Mouse (Mus musculus): Measurements from ENCODE around the gene Fam71e2. TPM values are rescaled to one million over a fixed set of nuclear protein-coding genes. Genes with fewer than 3 reads are reported as not detected.

Fam71e2 gene
- total RNA-seq, 1 experiment: not detected

DNA sequence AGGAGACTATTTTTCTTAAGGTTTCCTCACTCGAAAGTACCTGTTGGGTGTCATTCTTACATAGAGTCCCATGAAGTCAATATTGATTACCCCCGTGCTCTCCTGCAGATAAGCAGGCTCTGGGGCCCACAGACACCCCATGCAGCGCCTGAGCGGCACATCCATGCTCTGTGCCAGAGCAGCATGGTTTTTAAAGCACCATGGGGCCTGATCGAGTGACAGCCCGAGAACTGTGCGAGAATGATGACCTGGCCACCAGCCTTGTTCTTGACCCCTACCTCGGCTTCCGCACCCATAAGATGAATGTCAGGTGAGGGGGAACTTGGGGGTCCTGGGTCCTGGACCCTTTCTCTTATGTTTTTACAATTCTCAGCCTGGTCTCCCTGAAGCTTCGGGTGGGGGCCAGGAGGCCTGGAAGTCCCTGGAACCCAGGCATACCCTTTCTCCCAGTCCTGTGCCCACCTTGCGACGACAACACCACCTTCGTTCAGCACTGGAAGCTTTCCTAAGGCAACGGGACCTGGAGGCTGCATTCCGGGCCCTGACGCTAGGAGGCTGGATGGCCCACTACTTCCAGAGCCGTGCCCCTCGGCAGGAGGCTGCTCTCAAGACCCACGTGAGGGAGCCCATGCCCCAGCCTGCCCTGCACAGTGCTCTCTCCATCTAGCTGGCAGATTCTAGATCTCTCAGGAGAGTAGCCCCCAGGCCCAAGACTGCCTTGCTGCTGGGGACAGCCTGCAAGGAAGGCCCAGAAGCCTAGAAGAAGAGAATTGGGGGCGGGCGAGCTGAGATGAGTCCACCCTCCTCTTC is 29.2 kb downstream of the Fam71e2 start:
- H3K27ac ChIP-seq (ENCODE audit: insufficient read depth, low read depth, low read length, poor library complexity, severe bottlenecking): no peak overlapping the region
- no peaks in the 10 kb centered on the region for H3K9me3 ChIP-seq (ENCODE audit: control insufficient read depth, insufficient read depth, low read depth, low read length)
- H3K4me1 ChIP-seq (ENCODE audit: control insufficient read depth in 2 of 2, insufficient read depth in 2 of 2, low read length in 2 of 2, poor library complexity in 1 of 2): peaks cover 0 to 22% of the 10 kb centered on the region in 2 experiments; a peak in 1 of 4 replicates
- no peak overlapping the region; the same call in 1 of the 2 replicates for H3K9ac ChIP-seq (ENCODE audit: insufficient read depth, low read depth, low read length, poor library complexity, severe bottlenecking)
- H3K4me3 ChIP-seq (ENCODE audit: insufficient read depth in 1 of 2, low read depth in 1 of 2, low read length in 2 of 2, poor library complexity in 1 of 2, severe bottlenecking in 1 of 2): peak overlapping the region; percentile 90 to 95; a peak in 2 of 4 replicates
- TF ChIP-seq MAFK (IDR thresholded peaks at IDR 0.05; ENCODE audit: insufficient read depth, low read depth, low read length) (no peak), ZC3H11A (IDR thresholded peaks at IDR 0.05; ENCODE audit: borderline replicate concordance, low read depth, low read length) (no peak), CHD2 (IDR thresholded peaks at IDR 0.05; ENCODE audit: low read depth, low read length) (no peak), HCFC1 (IDR thresholded peaks at IDR 0.05; ENCODE audit: borderline replicate concordance, insufficient read depth, low read length) (no peak), ZNF384 (IDR thresholded peaks at IDR 0.05; ENCODE audit: low read depth, low read length) (no peak)
- in situ Hi-C loops (cut with MboI; ENCODE audit: low sequenced_read_pairs in 2 of 2, unreplicated experiment in 2 of 2): no loop called here
- no peak for DNase-seq (ENCODE audit: low read depth, low spot score)
- peaks cover 41% of the 10 kb centered on the region for H3K36me3 ChIP-seq (ENCODE audit: control insufficient read depth, insufficient read depth, low read length, poor library complexity, severe bottlenecking)

DNA sequence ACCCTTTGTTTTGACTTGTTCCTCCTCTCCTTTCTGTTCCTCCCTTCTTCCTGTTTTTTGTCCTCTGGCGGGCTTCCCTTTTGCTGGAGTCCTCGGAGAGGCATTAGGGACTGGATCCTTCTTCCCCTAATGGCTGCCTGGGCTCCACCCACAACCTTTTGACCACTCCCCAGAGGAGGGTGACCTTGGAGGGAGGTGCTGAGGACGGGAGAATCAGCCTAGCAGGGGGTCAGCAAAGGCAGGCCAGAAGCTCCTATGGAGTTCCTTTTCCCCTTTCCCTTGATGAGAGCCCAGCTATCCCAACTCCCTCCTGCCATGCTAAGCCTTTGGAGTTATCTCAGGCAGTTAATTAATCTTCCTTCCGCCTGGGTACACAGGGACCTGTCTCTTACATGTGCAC is 30.0 kb downstream of the Fam71e2 start:
- peaks cover 35% of the 10 kb centered on the region for H3K36me3 ChIP-seq (ENCODE audit: control insufficient read depth, insufficient read depth, low read length, poor library complexity, severe bottlenecking)
- H3K9ac ChIP-seq (ENCODE audit: insufficient read depth, low read depth, low read length, poor library complexity, severe bottlenecking): peak overlapping the region; percentile 94; the same call in 1 of the 2 replicates
- peak overlapping the region; percentile 63; the same call in 1 of the 2 replicates for H3K27ac ChIP-seq (ENCODE audit: insufficient read depth, low read depth, low read length, poor library complexity, severe bottlenecking)
- H3K4me1 ChIP-seq (ENCODE audit: control insufficient read depth in 2 of 2, insufficient read depth in 2 of 2, low read length in 2 of 2, poor library complexity in 1 of 2): peaks cover 0 to 16% of the 10 kb centered on the region in 2 experiments; a peak in 1 of 4 replicates
- no peaks in the 10 kb centered on the region for H3K9me3 ChIP-seq (ENCODE audit: control insufficient read depth, insufficient read depth, low read depth, low read length)
- H3K4me3 ChIP-seq (ENCODE audit: insufficient read depth in 1 of 2, low read depth in 1 of 2, low read length in 2 of 2, poor library complexity in 1 of 2, severe bottlenecking in 1 of 2): peak overlapping the region; percentile 90 to 95
- peak; percentile 85 for DNase-seq (ENCODE audit: low read depth, low spot score)
- no peak for TF ChIP-seq HCFC1 (IDR thresholded peaks at IDR 0.05; ENCODE audit: borderline replicate concordance, insufficient read depth, low read length)
- TF ChIP-seq ZNF384 (IDR thresholded peaks at IDR 0.05; ENCODE audit: low read depth, low read length): no peak
- no peak for TF ChIP-seq MAFK (IDR thresholded peaks at IDR 0.05; ENCODE audit: insufficient read depth, low read depth, low read length)
- no peak for TF ChIP-seq CHD2 (IDR thresholded peaks at IDR 0.05; ENCODE audit: low read depth, low read length)
- TF ChIP-seq ZC3H11A (IDR thresholded peaks at IDR 0.05; ENCODE audit: borderline replicate concordance, low read depth, low read length): no peak
- in situ Hi-C loops (cut with MboI; ENCODE audit: low sequenced_read_pairs in 2 of 2, unreplicated experiment in 2 of 2): no loop called here

DNA sequence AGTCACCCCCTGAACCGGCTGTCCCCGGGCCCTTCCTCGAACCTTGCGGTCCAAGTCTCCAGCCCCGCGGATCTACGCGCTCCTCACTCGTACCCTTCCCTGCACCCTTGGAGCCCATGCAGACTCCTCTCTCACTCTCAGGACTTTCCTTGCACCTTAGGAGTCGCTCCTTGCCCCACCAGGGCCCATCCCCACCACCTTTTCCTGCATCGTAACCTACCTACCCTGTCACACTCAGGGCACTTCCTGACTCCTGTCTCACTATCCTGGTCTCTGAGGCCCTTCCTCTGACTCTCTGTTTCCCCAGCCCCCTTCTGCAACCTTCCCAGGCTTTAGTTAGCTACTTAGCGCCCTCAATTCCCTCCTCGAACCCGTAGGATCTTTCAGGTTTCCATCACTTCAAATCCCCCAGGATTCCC is 30.8 kb downstream of the Fam71e2 start:
- Histone ChIP-seq H3K36me3 (ENCODE audit: control insufficient read depth, insufficient read depth, low read length, poor library complexity, severe bottlenecking) (peaks cover 28% of the 10 kb centered on the region), H3K9ac (ENCODE audit: insufficient read depth, low read depth, low read length, poor library complexity, severe bottlenecking) (peak overlapping the region; percentile 94), H3K4me1 (ENCODE audit: control insufficient read depth in 2 of 2, insufficient read depth in 2 of 2, low read length in 2 of 2, poor library complexity in 1 of 2) (peaks cover 0 to 11% of the 10 kb centered on the region in 2 experiments; a peak in 1 of 4 replicates), H3K4me3 (ENCODE audit: insufficient read depth in 1 of 2, low read depth in 1 of 2, low read length in 2 of 2, poor library complexity in 1 of 2, severe bottlenecking in 1 of 2) (peak overlapping the region; percentile 90 to 95), H3K9me3 (ENCODE audit: control insufficient read depth, insufficient read depth, low read depth, low read length) (no peaks in the 10 kb centered on the region), H3K27ac (ENCODE audit: insufficient read depth, low read depth, low read length, poor library complexity, severe bottlenecking) (peak overlapping the region; percentile 63)
- in situ Hi-C loops (cut with MboI; ENCODE audit: low sequenced_read_pairs in 2 of 2, unreplicated experiment in 2 of 2): no loop called here
- TF ChIP-seq ZNF384 (IDR thresholded peaks at IDR 0.05; ENCODE audit: low read depth, low read length) (no peak), HCFC1 (IDR thresholded peaks at IDR 0.05; ENCODE audit: borderline replicate concordance, insufficient read depth, low read length) (no peak)
- no peak for DNase-seq (ENCODE audit: low read depth, low spot score)

DNA sequence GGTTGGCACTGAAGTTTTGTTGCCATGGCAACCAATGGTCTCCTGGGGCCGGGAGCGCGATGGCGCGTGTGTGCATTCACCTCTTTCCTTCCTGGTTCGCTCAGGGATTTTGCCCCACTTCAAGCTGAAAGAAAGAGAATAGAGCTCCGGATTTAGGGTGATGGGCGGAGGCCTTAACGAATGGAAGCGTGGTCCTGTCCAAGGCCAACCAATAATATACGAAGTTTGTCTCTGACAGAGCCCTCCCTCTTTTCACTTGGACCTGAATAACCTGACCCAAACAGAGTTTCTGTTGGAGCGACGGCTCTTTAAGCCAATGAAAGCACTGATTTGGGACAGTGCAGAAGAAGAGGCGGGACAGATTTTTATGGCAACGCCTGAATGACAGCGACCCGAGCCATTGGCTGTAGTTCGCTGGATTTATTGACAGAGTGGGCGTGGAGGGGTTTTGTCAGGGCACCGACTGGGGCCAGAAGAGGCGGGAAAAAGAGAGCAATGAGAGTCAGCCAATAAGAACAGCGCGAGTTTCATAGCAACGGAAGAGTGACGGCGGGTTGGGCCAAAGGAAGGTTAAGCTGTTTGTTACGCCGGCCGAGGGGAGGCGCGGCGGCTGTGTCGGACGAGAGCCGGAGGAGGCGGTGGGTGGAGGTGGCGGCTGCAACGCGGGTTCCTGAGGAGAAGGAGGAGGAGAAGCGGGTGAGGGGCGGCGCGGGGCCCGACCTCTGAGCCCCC is 31.4 kb downstream of the Fam71e2 start, which contains the start of gene Kmt5c:
TSS of gene Kmt5c (plus strand) at position 572 of the 732 bp plus-strand sequence.
- DNase-seq (ENCODE audit: low read depth, low spot score): peak; percentile 99
- peak; percentile 97 for TF ChIP-seq CHD2 (IDR thresholded peaks at IDR 0.05; ENCODE audit: low read depth, low read length)
- no peak for TF ChIP-seq MAFK (IDR thresholded peaks at IDR 0.05; ENCODE audit: insufficient read depth, low read depth, low read length)
- H3K9ac ChIP-seq (ENCODE audit: insufficient read depth, low read depth, low read length, poor library complexity, severe bottlenecking): peak within 1 kb of the TSS; percentile 94
- peaks cover 25% of the 10 kb centered on the region for H3K36me3 ChIP-seq (ENCODE audit: control insufficient read depth, insufficient read depth, low read length, poor library complexity, severe bottlenecking)
- peak within 1 kb of the TSS; percentile 63 for H3K27ac ChIP-seq (ENCODE audit: insufficient read depth, low read depth, low read length, poor library complexity, severe bottlenecking)
- in situ Hi-C loops (cut with MboI; ENCODE audit: low sequenced_read_pairs in 2 of 2, unreplicated experiment in 2 of 2): no loop called here
- H3K4me3 ChIP-seq (ENCODE audit: insufficient read depth in 1 of 2, low read depth in 1 of 2, low read length in 2 of 2, poor library complexity in 1 of 2, severe bottlenecking in 1 of 2): peak within 1 kb of the TSS; percentile 90 to 95
- H3K9me3 ChIP-seq (ENCODE audit: control insufficient read depth, insufficient read depth, low read depth, low read length): no peaks in the 10 kb centered on the region
- H3K4me1 ChIP-seq (ENCODE audit: control insufficient read depth in 2 of 2, insufficient read depth in 2 of 2, low read length in 2 of 2, poor library complexity in 1 of 2): peaks cover 0 to 11% of the 10 kb centered on the region in 2 experiments; a peak in 1 of 4 replicates

Measured in ES-E14 (cell line).